Mouse (Mus musculus) heart, adult 2 months (tissue): ENCODE measurements around the gene Batf2. TPM values are rescaled to one million over a fixed set of nuclear protein-coding genes. Genes with fewer than 3 reads are reported as not detected.

Experiments
- DNase-seq, 2 experiments: peaks; one replicate each; pipeline ENCODE4 v3.0.0; 2021
- H3K27ac ChIP-seq: fragments of 200-600 bp; 2 replicates; pipeline ENCODE4 v1.8.1; 2022
- H3K27me3 ChIP-seq: fragments of 200-500 bp; 2 replicates; pipeline ENCODE4 v1.6.1; 2012; ENCODE audit warnings: mild to moderate bottlenecking, low read length, inconsistent platforms, mixed read lengths; ENCODE audit not compliant: control insufficient read depth, insufficient read depth
- H3K36me3 ChIP-seq: fragments of 200-500 bp; 2 replicates; pipeline ENCODE4 v1.6.1; 2012; ENCODE audit warnings: low read length, inconsistent platforms; ENCODE audit not compliant: control insufficient read depth, insufficient read depth
- H3K4me1 ChIP-seq: fragments of 200-500 bp; 2 replicates; pipeline ENCODE4 v1.6.1; 2011; ENCODE audit warnings: low read length; ENCODE audit not compliant: control insufficient read depth, insufficient read depth
- H3K4me3 ChIP-seq: fragments of 200-600 bp; 2 replicates; pipeline ENCODE4 v1.8.1; 2022
- H3K79me2 ChIP-seq: fragments of 200-500 bp; replicated peaks from 2 replicates; pipeline ENCODE4 v1.6.1; 2012; ENCODE audit warnings: mild to moderate bottlenecking, inconsistent platforms, low read length, moderate library complexity, mixed read lengths; ENCODE audit not compliant: control insufficient read depth, insufficient read depth
- H3K9ac ChIP-seq: fragments of 200-500 bp; 2 replicates; pipeline ENCODE4 v1.6.1; 2012; ENCODE audit warnings: low read depth, mild to moderate bottlenecking, control low read depth, inconsistent platforms, low read length, mixed read lengths
- CTCF ChIP-seq: fragments of 200-600 bp; IDR thresholded peaks from 2 replicates; pipeline ENCODE4 v1.8.1; 2022; ENCODE audit warnings: antibody characterized with exemption, mild to moderate bottlenecking, moderate library complexity
- EP300 ChIP-seq: fragments of 200-500 bp; IDR thresholded peaks from 2 replicates; pipeline ENCODE4 v1.6.1; 2011; ENCODE audit warnings: low read depth, low read length, control low read depth; ENCODE audit not compliant: insufficient read depth
- POLR2A ChIP-seq: fragments of 200-500 bp; IDR thresholded peaks from 2 replicates; pipeline ENCODE4 v1.6.1; 2011; ENCODE audit warnings: mild to moderate bottlenecking, low read depth, low read length, control low read depth; ENCODE audit not compliant: insufficient read depth
- WGBS: fragments of 180-500 bp; shearing (Covaris S2); methylation state at CpG from one replicate; pipeline ENCODE4 v1.1.7; 2018; 5-methylcytosine and 5-hydroxymethylcytosine counted together
- intact Hi-C: fragments of 180-260 bp; cut with DNase I; formaldehyde crosslinking; loops from one replicate; pipeline ENCODE4 v1.15.1; 2025
- polyA plus RNA-seq: library from polyadenylated mRNA; depleted of rRNA; stranded (reverse); fragments of >200 nt; gene quantifications from 2 replicates; pipeline ENCODE4 v1.2.3, GENCODE M21; 2012; rRNA removed
- total RNA-seq, 2 experiments: library from RNA; stranded (reverse); gene quantifications; 2 replicates each; pipeline ENCODE4 v1.2.3; 2021

Batf2 gene
- total and polyA plus RNA-seq, 3 experiments = 0.98 to 3.2 (median 1.6) TPM

DNA sequence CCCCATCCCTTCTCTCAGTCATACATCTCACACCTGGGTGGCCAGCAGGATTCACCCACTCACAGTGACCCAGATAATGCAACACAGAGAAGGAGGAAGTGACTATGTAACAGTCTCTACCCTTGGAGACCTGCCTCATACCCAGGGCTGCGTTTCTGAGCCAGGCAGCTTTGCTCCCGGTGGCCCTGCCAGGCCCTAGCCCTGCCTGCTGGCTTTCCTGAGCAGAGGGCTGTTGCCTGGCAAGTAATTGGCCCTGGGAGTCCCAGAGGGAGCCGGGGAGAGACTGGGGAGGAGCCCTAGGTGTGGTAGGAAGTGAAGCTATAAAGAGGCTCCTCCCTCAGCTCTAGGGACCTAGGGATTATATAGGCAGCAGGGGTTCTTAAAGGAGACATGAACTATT lies 41.8 kb downstream of the Batf2 start:
- DNase-seq = no peak
- TF ChIP-seq POLR2A (no peak), EP300 (no peak), CTCF (no peak)
- H3K27ac ChIP-seq = no peak overlapping the region
- intact Hi-C loops = no loop called here
- H3K4me1 ChIP-seq = no peaks in the 10 kb centered on the region
- H3K36me3 ChIP-seq = no peaks in the 10 kb centered on the region
- no peaks in the 10 kb centered on the region for H3K27me3 ChIP-seq
- H3K79me2 ChIP-seq = no peaks in the 10 kb centered on the region
- H3K4me3 ChIP-seq = no peak overlapping the region
- WGBS = 9% methylated on average over 3 of the region's 3 CpGs
- H3K9ac ChIP-seq = no peak overlapping the region

DNA sequence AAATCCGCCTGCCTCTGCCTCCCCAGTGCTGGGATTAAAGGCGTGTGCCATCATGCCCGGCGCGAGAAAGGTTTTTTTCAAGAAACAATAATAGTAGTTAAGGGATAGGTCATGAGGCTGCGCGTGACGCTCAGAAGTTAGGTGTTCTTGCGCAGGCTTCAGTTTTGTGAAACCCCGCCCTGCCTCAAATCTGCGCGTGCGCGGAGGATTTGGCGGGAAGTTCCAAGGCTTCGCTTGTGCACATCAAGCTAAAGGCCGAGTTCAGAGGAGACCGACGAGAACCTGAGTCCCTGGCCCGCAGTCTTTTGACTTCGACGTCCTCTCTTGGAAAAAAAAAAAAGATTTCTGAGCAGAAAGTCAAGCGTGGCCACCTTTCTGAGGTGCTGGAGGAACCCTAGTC lies 43.3 kb downstream of the Batf2 start, which contains the start of gene Majin:
Majin (plus strand) TSS at position 258 of the 400 bp plus-strand sequence.
- no peak within 1 kb of the TSS for H3K9ac ChIP-seq
- no peaks in the 10 kb centered on the region for H3K79me2 ChIP-seq
- DNase-seq = no peak
- WGBS = 83% methylated on average over 23 of the region's 23 CpGs
- TF ChIP-seq EP300 (no peak), CTCF (no peak), POLR2A (no peak)
- intact Hi-C loops = no loop called here
- no peaks in the 10 kb centered on the region for H3K27me3 ChIP-seq
- H3K36me3 ChIP-seq = no peaks in the 10 kb centered on the region
- H3K4me1 ChIP-seq = no peaks in the 10 kb centered on the region
- H3K4me3 ChIP-seq = no peak within 1 kb of the TSS
- H3K27ac ChIP-seq = no peak within 1 kb of the TSS

DNA sequence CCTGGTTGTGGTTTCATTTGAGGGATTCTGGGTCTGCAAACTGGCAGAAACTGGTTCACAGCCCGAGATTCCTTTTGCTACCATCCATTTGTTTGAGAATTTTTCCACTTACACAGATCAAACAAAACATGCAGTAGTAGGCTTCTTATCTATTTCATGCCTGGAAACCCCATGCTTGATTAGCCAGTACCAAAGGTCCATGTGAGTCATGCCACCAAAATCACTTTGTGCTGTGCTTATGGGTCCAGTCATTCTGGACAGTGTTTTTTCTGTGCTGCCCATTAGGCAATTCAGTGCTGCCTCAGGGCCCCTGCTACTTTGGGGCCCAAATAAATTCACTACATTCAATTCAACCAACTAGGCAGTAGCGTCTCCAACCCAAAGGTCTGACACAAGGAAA lies 63.5 kb downstream of the Batf2 start:
- no peaks in the 10 kb centered on the region for H3K4me1 ChIP-seq
- no peaks in the 10 kb centered on the region for H3K27me3 ChIP-seq
- no peak overlapping the region for H3K27ac ChIP-seq
- no peak overlapping the region for H3K9ac ChIP-seq
- no peak for DNase-seq
- intact Hi-C loops = no loop called here
- TF ChIP-seq EP300 (no peak), POLR2A (no peak), CTCF (no peak)
- H3K79me2 ChIP-seq = no peaks in the 10 kb centered on the region
- no peaks in the 10 kb centered on the region for H3K36me3 ChIP-seq
- H3K4me3 ChIP-seq = no peak overlapping the region
- 73% methylated on average over 2 of the region's 2 CpGs for WGBS

DNA sequence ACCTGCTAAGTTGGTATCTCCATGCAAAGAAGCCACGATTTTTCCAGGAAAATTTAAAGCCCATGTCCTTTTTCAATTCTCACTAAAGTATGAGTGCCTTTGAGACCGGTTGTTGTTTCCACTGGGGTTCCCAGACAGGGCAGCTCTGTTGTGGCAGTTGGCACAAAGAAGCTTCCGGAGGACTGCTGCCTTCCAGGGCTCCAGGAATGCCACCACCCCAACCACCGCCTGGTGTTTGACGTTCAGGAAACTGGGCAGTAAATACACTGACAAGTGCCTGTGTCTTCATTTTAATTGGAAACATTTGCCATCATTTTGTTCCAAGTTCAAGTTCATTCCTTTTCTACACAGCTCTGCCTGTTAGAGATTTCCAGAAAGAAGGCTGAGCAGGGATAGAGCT lies 65.9 kb downstream of the Batf2 start:
- WGBS = 55% methylated on average over 5 of the region's 5 CpGs
- DNase-seq = no peak
- Histone ChIP-seq H3K27me3 (no peaks in the 10 kb centered on the region), H3K79me2 (no peaks in the 10 kb centered on the region), H3K9ac (no peak overlapping the region), H3K4me3 (no peak overlapping the region), H3K4me1 (no peaks in the 10 kb centered on the region), H3K27ac (no peak overlapping the region), H3K36me3 (no peaks in the 10 kb centered on the region)
- intact Hi-C loops = no loop called here
- TF ChIP-seq CTCF = no peak
- TF ChIP-seq POLR2A = no peak
- no peak for TF ChIP-seq EP300

DNA sequence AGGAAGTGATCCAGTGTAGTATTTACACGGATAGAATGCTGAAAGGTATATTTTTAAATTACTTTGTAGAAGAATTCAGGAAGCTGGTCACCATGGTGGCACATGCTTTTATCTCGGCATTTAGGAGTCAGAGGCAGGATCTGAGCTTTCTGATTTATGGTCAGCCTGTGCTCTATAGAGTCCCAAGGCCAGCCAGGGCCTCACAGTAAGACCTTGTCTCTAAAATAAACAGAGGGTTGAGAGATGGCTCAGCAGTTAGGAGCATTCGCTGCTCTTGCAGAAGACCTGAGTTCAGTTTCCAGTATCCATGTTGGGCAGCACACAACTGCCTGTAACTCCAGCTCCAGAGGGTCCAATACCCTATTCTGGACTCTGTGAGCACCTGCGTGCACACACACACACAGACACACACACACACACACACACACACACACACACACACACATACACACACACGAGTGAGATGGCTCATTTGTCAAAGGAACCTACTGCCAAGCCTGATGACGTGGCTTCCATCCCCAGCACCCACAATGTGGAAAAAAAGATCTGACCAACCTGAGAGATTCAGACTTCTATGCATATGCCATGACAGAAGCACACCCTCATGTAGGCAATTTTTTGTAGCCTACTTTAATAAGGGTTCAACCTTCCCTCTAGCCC lies 75.4 kb downstream of the Batf2 start:
- Histone ChIP-seq H3K4me1 (no peaks in the 10 kb centered on the region), H3K9ac (no peak overlapping the region), H3K27me3 (no peaks in the 10 kb centered on the region), H3K4me3 (no peak overlapping the region), H3K36me3 (no peaks in the 10 kb centered on the region), H3K27ac (no peak overlapping the region), H3K79me2 (no peaks in the 10 kb centered on the region)
- no peak for DNase-seq
- TF ChIP-seq CTCF = no peak
- no peak for TF ChIP-seq POLR2A
- no peak for TF ChIP-seq EP300
- WGBS = 62% methylated on average over 6 of the region's 6 CpGs
- intact Hi-C loops = no loop called here

DNA sequence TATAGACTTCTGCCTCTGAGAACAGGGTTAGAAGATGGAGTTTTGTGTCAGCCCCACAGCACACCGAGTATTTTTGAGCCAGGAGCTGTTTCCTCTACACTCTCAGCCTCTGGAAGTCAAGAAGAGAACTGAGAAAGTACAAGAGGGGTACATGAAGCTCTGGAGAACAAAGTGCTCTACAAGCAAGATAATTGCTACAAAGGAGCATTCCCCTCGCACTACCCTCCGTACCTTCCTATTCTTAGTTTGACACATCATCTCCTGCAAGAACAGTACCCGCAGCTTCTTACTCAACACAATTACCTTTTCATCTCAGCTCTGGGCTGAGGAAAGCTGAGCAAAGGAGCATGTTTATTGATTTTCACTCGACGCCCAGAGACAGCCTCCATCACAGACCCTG lies 77.8 kb downstream of the Batf2 start:
- H3K36me3 ChIP-seq = no peaks in the 10 kb centered on the region
- H3K9ac ChIP-seq = no peak overlapping the region
- H3K4me3 ChIP-seq = no peak overlapping the region
- no peaks in the 10 kb centered on the region for H3K79me2 ChIP-seq
- H3K27ac ChIP-seq = no peak overlapping the region
- no peak for DNase-seq
- H3K27me3 ChIP-seq = no peaks in the 10 kb centered on the region
- no peak for TF ChIP-seq CTCF
- TF ChIP-seq EP300 = no peak
- no peak for TF ChIP-seq POLR2A
- no peaks in the 10 kb centered on the region for H3K4me1 ChIP-seq
- intact Hi-C loops = no loop called here
- 61% methylated on average over 6 of the region's 6 CpGs for WGBS

Other genes starting within 250 kb of the Batf2 start
Only the 30 nearest of the 31 such genes appear.
- 10 to 100 TPM; 82.3 to 83.5 TPM for gene Dpf2, start 228.0 kb upstream of the Batf2 start, total RNA-seq
- 71.8 and 104 TPM in 2 replicates for gene Dpf2, start 228.0 kb upstream of the Batf2 start, polyA plus RNA-seq
- 1 to 10 TPM; 8.0 to 8.4 TPM for gene Cdc42ep2, start 216.2 kb upstream of the Batf2 start, total RNA-seq
- gene Cdc42ep2, start 216.2 kb upstream of the Batf2 start, polyA plus RNA-seq = 11.7 and 19.0 TPM in 2 replicates
- gene Pola2, start 176.8 kb upstream of the Batf2 start, total RNA-seq = 10 to 100 TPM in 1 of 2 experiments, 1 to 10 TPM in 1; 8.6 to 10.9 TPM
- 27.9 and 38.7 TPM in 2 replicates for gene Pola2, start 176.8 kb upstream of the Batf2 start, polyA plus RNA-seq
- gene Slc22a20, start 154.8 kb upstream of the Batf2 start, total RNA-seq = not detected
- gene Slc22a20, start 154.8 kb upstream of the Batf2 start, polyA plus RNA-seq = not detected in 2 replicates
- 10 to 100 TPM; 26.4 to 26.8 TPM for gene Capn1, start 125.1 kb upstream of the Batf2 start, total RNA-seq
- 21.5 and 26.2 TPM in 2 replicates for gene Capn1, start 125.1 kb upstream of the Batf2 start, polyA plus RNA-seq
- gene Syvn1, start 94.4 kb upstream of the Batf2 start, total RNA-seq = 10 to 100 TPM; 21.3 to 24.2 TPM
- gene Syvn1, start 94.4 kb upstream of the Batf2 start, polyA plus RNA-seq = 17.1 and 23.1 TPM in 2 replicates
- 10 to 100 TPM; 37.1 to 39.0 TPM for gene Mrpl49, start 83.2 kb upstream of the Batf2 start, total RNA-seq
- gene Mrpl49, start 83.2 kb upstream of the Batf2 start, polyA plus RNA-seq = 23.5 and 33.0 TPM in 2 replicates
- gene Fau, start 83.1 kb upstream of the Batf2 start, total RNA-seq = 100 to 1,000 TPM; 550 to 636 TPM
- 265 and 386 TPM in 2 replicates for gene Fau, start 83.1 kb upstream of the Batf2 start, polyA plus RNA-seq
- gene Znhit2, start 79.8 kb upstream of the Batf2 start, total RNA-seq = 10 to 100 TPM in 1 of 2 experiments, 1 to 10 TPM in 1; 9.9 to 13.4 TPM
- gene Znhit2, start 79.8 kb upstream of the Batf2 start, polyA plus RNA-seq = 12.3 and 14.4 TPM in 2 replicates
- 1 to 10 TPM; 2.7 to 3.7 TPM for gene Tm7sf2, start 72.6 kb upstream of the Batf2 start, total RNA-seq
- gene Tm7sf2, start 72.6 kb upstream of the Batf2 start, polyA plus RNA-seq = 9.3 and 11.9 TPM in 2 replicates
- gene Vps51, start 63.8 kb upstream of the Batf2 start, total RNA-seq = 10 to 100 TPM; 19.1 to 22.0 TPM
- gene Vps51, start 63.8 kb upstream of the Batf2 start, polyA plus RNA-seq = 35.1 and 39.0 TPM in 2 replicates
- gene Tmem262, start 61.0 kb upstream of the Batf2 start, total RNA-seq = not detected
- not detected in 2 replicates for gene Tmem262, start 61.0 kb upstream of the Batf2 start, polyA plus RNA-seq
- not detected for gene Gm28374, start 58.7 kb upstream of the Batf2 start, total RNA-seq
- not detected in 2 replicates for gene Gm28374, start 58.7 kb upstream of the Batf2 start, polyA plus RNA-seq
- gene Zfpl1, start 56.0 kb upstream of the Batf2 start, total RNA-seq = 10 to 100 TPM; 13.8 to 15.6 TPM
- 47.5 and 50.7 TPM in 2 replicates for gene Zfpl1, start 56.0 kb upstream of the Batf2 start, polyA plus RNA-seq
- gene Cdca5, start 56.0 kb upstream of the Batf2 start, total RNA-seq = not detected
- 0.09 and 0.27 TPM in 2 replicates for gene Cdca5, start 56.0 kb upstream of the Batf2 start, polyA plus RNA-seq
- not detected for gene AC131692.1, start 46.6 kb upstream of the Batf2 start, total RNA-seq
- not detected in 2 replicates for gene AC131692.1, start 46.6 kb upstream of the Batf2 start, polyA plus RNA-seq
- gene Naaladl1, start 35.2 kb upstream of the Batf2 start, total RNA-seq = not detected
- not detected in 2 replicates for gene Naaladl1, start 35.2 kb upstream of the Batf2 start, polyA plus RNA-seq
- gene Sac3d1, start 22.3 kb upstream of the Batf2 start, total RNA-seq = 10 to 100 TPM in 1 of 2 experiments, 1 to 10 TPM in 1; 8.7 to 10.3 TPM
- gene Sac3d1, start 22.3 kb upstream of the Batf2 start, polyA plus RNA-seq = 13.1 and 15.4 TPM in 2 replicates
- gene Snx15, start 12.7 kb upstream of the Batf2 start, total RNA-seq = 10 to 100 TPM; 14.1 to 16.6 TPM
- 22.0 and 29.5 TPM in 2 replicates for gene Snx15, start 12.7 kb upstream of the Batf2 start, polyA plus RNA-seq
- gene Arl2, start 565 bp downstream of the Batf2 start, total RNA-seq = 10 to 100 TPM; 62.1 to 72.9 TPM
- 153 and 155 TPM in 2 replicates for gene Arl2, start 565 bp downstream of the Batf2 start, polyA plus RNA-seq
- not detected for gene Majin, start 43.4 kb downstream of the Batf2 start, total RNA-seq
- gene Majin, start 43.4 kb downstream of the Batf2 start, polyA plus RNA-seq = 0.20 and 0.23 TPM in 2 replicates
- not detected for gene Gpha2, start 85.4 kb downstream of the Batf2 start, total RNA-seq
- gene Gpha2, start 85.4 kb downstream of the Batf2 start, polyA plus RNA-seq = 0.27 TPM in 1 of 2 replicates, not detected in the other
- 10 to 100 TPM; 34.8 to 35.1 TPM for gene Ppp2r5b, start 94.9 kb downstream of the Batf2 start, total RNA-seq
- 36.8 and 40.6 TPM in 2 replicates for gene Ppp2r5b, start 94.9 kb downstream of the Batf2 start, polyA plus RNA-seq
- 10 to 100 TPM; 20.5 to 24.5 TPM for gene Atg2a, start 100.7 kb downstream of the Batf2 start, total RNA-seq
- 26.3 and 26.7 TPM in 2 replicates for gene Atg2a, start 100.7 kb downstream of the Batf2 start, polyA plus RNA-seq
- 100 to 1,000 TPM in 1 of 2 experiments, 10 to 100 TPM in 1; 98.0 to 120 TPM for gene Ehd1, start 135.7 kb downstream of the Batf2 start, total RNA-seq
- 111 and 142 TPM in 2 replicates for gene Ehd1, start 135.7 kb downstream of the Batf2 start, polyA plus RNA-seq
- gene Cdc42bpg, start 165.5 kb downstream of the Batf2 start, total RNA-seq = 10 to 100 TPM; 11.7 to 13.9 TPM
- 7.0 and 7.7 TPM in 2 replicates for gene Cdc42bpg, start 165.5 kb downstream of the Batf2 start, polyA plus RNA-seq
- gene Men1, start 194.0 kb downstream of the Batf2 start, total RNA-seq = 10 to 100 TPM; 13.9 to 14.0 TPM
- gene Men1, start 194.0 kb downstream of the Batf2 start, polyA plus RNA-seq = 19.4 and 19.6 TPM in 2 replicates
- 10 to 100 TPM; 36.1 to 38.4 TPM for gene Map4k2, start 200.2 kb downstream of the Batf2 start, total RNA-seq
- 88.9 and 107 TPM in 2 replicates for gene Map4k2, start 200.2 kb downstream of the Batf2 start, polyA plus RNA-seq
- gene Sf1, start 222.7 kb downstream of the Batf2 start, total RNA-seq = 100 to 1,000 TPM in 1 of 2 experiments, 10 to 100 TPM in 1; 93.0 to 103 TPM
- gene Sf1, start 222.7 kb downstream of the Batf2 start, polyA plus RNA-seq = 51.7 and 58.5 TPM in 2 replicates
- 1,000 to 10,000 TPM; 1,101 to 1,298 TPM for gene Pygm, start 243.4 kb downstream of the Batf2 start, total RNA-seq
- gene Pygm, start 243.4 kb downstream of the Batf2 start, polyA plus RNA-seq = 1,120 and 1,632 TPM in 2 replicates